Mouse (Mus musculus): ENCODE results near the gene Tcf3.

GRCm38 (mm10) chr10:80429800-80430199 lies 3.6 kb downstream of the Tcf3 start:
- TF ChIP-seq POLR2A (IDR thresholded peaks at IDR 0.05; ENCODE audit: low read depth, low read length) (no peak), MEF2A (IDR thresholded peaks at IDR 0.05; ENCODE audit: borderline replicate concordance, low read depth, low read length) (peak; percentile 63; the same call in 1 of the 2 replicates)

Data from CH12.LX (cell line).